Mouse (Mus musculus): ENCODE data around the gene Rabac1.

DNA sequence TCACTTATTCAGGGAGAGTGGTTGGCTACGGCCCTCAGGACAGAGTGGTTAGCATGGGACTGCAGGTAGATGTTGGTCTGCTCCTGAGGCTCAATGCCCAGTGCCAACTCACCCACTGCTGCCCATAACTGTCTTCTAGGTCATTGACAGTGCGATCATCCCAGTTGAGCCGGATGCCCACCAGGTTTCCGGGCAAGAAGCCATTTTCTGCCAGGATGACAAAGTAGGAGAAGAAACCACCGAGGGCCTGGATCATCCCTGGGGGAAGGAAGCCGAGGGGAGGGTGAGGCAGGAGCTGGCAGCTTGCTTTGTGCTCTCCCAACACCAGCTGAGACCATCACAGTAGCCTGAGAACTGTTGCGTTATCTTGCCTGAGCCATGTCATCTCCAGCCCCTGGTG, 7.9 kb upstream of the Rabac1 start:
- no peak for TF ChIP-seq POLR2A (IDR thresholded peaks at IDR 0.05; ENCODE audit: control insufficient read depth, low read depth, low read length)
- TF ChIP-seq CTCF (IDR thresholded peaks at IDR 0.05; ENCODE audit: control insufficient read depth, insufficient read depth, insufficient replicate concordance, low read depth, low read length), result no peak

Data from testis, adult 2 months (tissue).